Mouse (Mus musculus) olfactory bulb, adult 2 months (tissue): ENCODE results near the gene Arhgef3.

ENCODE experiments used
- CTCF ChIP-seq: fragments of 200-500 bp; IDR thresholded peaks from 2 replicates; pipeline ENCODE4 v1.5.1; 2012; ENCODE audit warnings: low read depth, mild to moderate bottlenecking, low read length, moderate library complexity; ENCODE audit not compliant: insufficient read depth
- POLR2A ChIP-seq: fragments of 200-500 bp; IDR thresholded peaks from 2 replicates; pipeline ENCODE4 v1.6.1; 2012; ENCODE audit warnings: mild to moderate bottlenecking, low read depth, low read length, moderate library complexity; ENCODE audit not compliant: insufficient read depth

DNA sequence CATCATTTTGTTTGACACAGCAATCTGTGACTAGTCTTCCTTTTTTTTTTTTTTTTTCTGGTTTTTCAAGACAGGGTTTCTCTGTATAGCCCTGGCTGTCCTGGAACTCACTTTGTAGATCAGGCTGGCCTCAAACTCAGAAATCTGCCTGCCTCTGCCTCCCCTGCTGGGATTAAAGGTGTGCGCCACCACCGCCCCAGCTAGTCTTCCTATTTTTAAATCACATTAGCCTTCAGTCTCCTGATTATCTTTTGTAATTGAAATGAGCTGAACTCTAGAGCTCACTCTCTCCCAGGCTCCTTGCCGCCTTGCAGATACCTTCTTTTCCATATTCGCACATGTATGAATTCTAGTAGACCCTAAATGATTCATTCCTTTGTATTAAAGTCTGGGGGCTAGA, 234.0 kb downstream of the Arhgef3 start:
- TF ChIP-seq CTCF (no peak), POLR2A (no peak)
